Mouse (Mus musculus): ENCODE data around the gene Bves. TPM values are rescaled to one million over a fixed set of nuclear protein-coding genes. Genes with fewer than 3 reads are reported as not detected.

Bves gene
- total and polyA plus RNA-seq, 2 experiments from 2014 or later, result 1.1 to 2.0 TPM

- ATAC-seq, result peak; percentile 82; the same call in 1 of the 2 replicates
- 0 out of 2 replicates have a peak overlapping the region, but pooled peaks have one; percentile 37 for H3K4me2 ChIP-seq (ENCODE audit: low read depth, low read length)
Measured at GRCm38 (mm10) chr10:45410624-45411341, 75.2 kb downstream of the Bves start.

GRCm38 (mm10) chr10:45411741-45412140 lies 76.2 kb downstream of the Bves start:
- Histone ChIP-seq H3K36me3 (ENCODE audit: insufficient read depth, low read length) (no peaks in the 10 kb centered on the region), H3K9me3 (ENCODE audit: low read length) (no peaks in the 10 kb centered on the region), H3K4me2 (ENCODE audit: low read depth, low read length) (no peak overlapping the region), H3K4me1 (ENCODE audit: insufficient read depth, low read length) (no peaks in the 10 kb centered on the region), H3K27me3 (ENCODE audit: insufficient read depth, low read length) (no peaks in the 10 kb centered on the region), H3K27ac (no peak overlapping the region), H3K4me3 (ENCODE audit: low read length) (no peak overlapping the region), H3K9ac (replicated peaks; ENCODE audit: low read length) (no peak overlapping the region)
- WGBS, result 41% methylated on average over 2 of the region's 2 CpGs
- TF ChIP-seq CTCF (IDR thresholded peaks at IDR 0.05; ENCODE audit: low read depth), result no peak
- no peak for ATAC-seq
- no peak for DNase-seq (ENCODE audit: low spot score)

More at GRCm38 (mm10) chr10:45410624-45411341, 75.2 kb downstream of the Bves start:
- Histone ChIP-seq H3K4me1 (ENCODE audit: insufficient read depth, low read length) (no peaks in the 10 kb centered on the region), H3K9me3 (ENCODE audit: low read length) (no peaks in the 10 kb centered on the region), H3K27ac (no peak overlapping the region), H3K4me3 (ENCODE audit: low read length) (no peak overlapping the region), H3K36me3 (ENCODE audit: insufficient read depth, low read length) (no peaks in the 10 kb centered on the region), H3K9ac (replicated peaks; ENCODE audit: low read length) (no peak overlapping the region), H3K27me3 (ENCODE audit: insufficient read depth, low read length) (no peaks in the 10 kb centered on the region)
- WGBS, result 14% methylated on average over 10 of the region's 10 CpGs
- peak; percentile 60 for DNase-seq (ENCODE audit: low spot score)
- no peak for TF ChIP-seq CTCF (IDR thresholded peaks at IDR 0.05; ENCODE audit: low read depth)

GRCm38 (mm10) chr10:45412144-45412543 lies 76.6 kb downstream of the Bves start:
- 52% methylated on average over 5 of the region's 5 CpGs for WGBS
- Histone ChIP-seq H3K9ac (replicated peaks; ENCODE audit: low read length) (no peak overlapping the region), H3K36me3 (ENCODE audit: insufficient read depth, low read length) (no peaks in the 10 kb centered on the region), H3K4me2 (ENCODE audit: low read depth, low read length) (no peak overlapping the region), H3K9me3 (ENCODE audit: low read length) (no peaks in the 10 kb centered on the region), H3K27me3 (ENCODE audit: insufficient read depth, low read length) (no peaks in the 10 kb centered on the region), H3K27ac (no peak overlapping the region), H3K4me1 (ENCODE audit: insufficient read depth, low read length) (no peaks in the 10 kb centered on the region), H3K4me3 (ENCODE audit: low read length) (no peak overlapping the region)
- DNase-seq (ENCODE audit: low spot score), result no peak
- no peak for ATAC-seq
- no peak for TF ChIP-seq CTCF (IDR thresholded peaks at IDR 0.05; ENCODE audit: low read depth)

Other genes with a start within 250 kb of the Bves start
- 1.2 and 2.0 TPM in 2 replicates for gene Popdc3, start 157.7 kb upstream of the Bves start, total RNA-seq (2014; rRNA removed)
- gene Popdc3, start 157.7 kb upstream of the Bves start, polyA plus RNA-seq (2015; fragmentation: Nextera tagmentation; extraction: Ambion mirVana), result 2.7 and 2.9 TPM in 2 replicates
- gene Lin28b, start 150.6 kb downstream of the Bves start, total RNA-seq (2014; rRNA removed), result 6.7 and 8.0 TPM in 2 replicates
- gene Lin28b, start 150.6 kb downstream of the Bves start, polyA plus RNA-seq (2015; fragmentation: Nextera tagmentation; extraction: Ambion mirVana), result 3.6 and 4.5 TPM in 2 replicates
- gene Hace1, start 242.1 kb downstream of the Bves start, total RNA-seq (2014; rRNA removed), result 14.8 and 25.8 TPM in 2 replicates
- gene Hace1, start 242.1 kb downstream of the Bves start, polyA plus RNA-seq (2015; fragmentation: Nextera tagmentation; extraction: Ambion mirVana), result 7.4 and 9.6 TPM in 2 replicates

Measured in hindbrain, postnatal 0 days (tissue).